Mouse (Mus musculus) liver, embryonic 11.5 days (tissue): ENCODE measurements around the gene Eml5. TPM values are rescaled to one million over a fixed set of nuclear protein-coding genes. Genes with fewer than 3 reads are reported as not detected.

Experiments used
- ATAC-seq: fragments of 200-750 bp; cut with Nextera tagmentation; replicated peaks from 2 replicates; pipeline ENCODE4 v1.8.0; 2017; ENCODE audit warnings: moderate number of reproducible peaks, mild to moderate bottlenecking, moderate TSS enrichment, moderate library complexity; ENCODE audit not compliant: low FRiP score
- DNase-seq: peaks from one replicate; pipeline ENCODE4 v3.0.0-alpha.2; 2017; ENCODE audit warnings: low spot score
- H3K27ac ChIP-seq: fragments of 300-500 bp; sonication (generic); 2 replicates; pipeline ENCODE4 v1.5.1; 2014; ENCODE audit warnings: mild to moderate bottlenecking, low read depth, low read length, control low read depth
- H3K27me3 ChIP-seq: fragments of 300-500 bp; sonication (generic); replicated peaks from 2 replicates; pipeline ENCODE4 v1.6.1; 2014; ENCODE audit warnings: low read length, mixed read lengths; ENCODE audit not compliant: control insufficient read depth, insufficient read depth
- H3K36me3 ChIP-seq: fragments of 300-500 bp; sonication (generic); 2 replicates; pipeline ENCODE4 v1.6.1; 2014; ENCODE audit warnings: mild to moderate bottlenecking, low read length, moderate library complexity, mixed read lengths; ENCODE audit not compliant: control insufficient read depth, insufficient read depth
- H3K4me1 ChIP-seq: fragments of 300-500 bp; sonication (generic); replicated peaks from 2 replicates; pipeline ENCODE4 v1.6.1; 2014; ENCODE audit warnings: low read length, mixed read lengths; ENCODE audit not compliant: control insufficient read depth, insufficient read depth
- H3K4me2 ChIP-seq: fragments of 300-500 bp; sonication (generic); 2 replicates; pipeline ENCODE4 v1.6.1; 2014; ENCODE audit warnings: mild to moderate bottlenecking, control low read depth, moderate library complexity
- H3K4me3 ChIP-seq: fragments of 300-500 bp; sonication (generic); 2 replicates; pipeline ENCODE4 v1.5.1; 2014; ENCODE audit warnings: low read depth, low read length, control low read depth
- H3K9ac ChIP-seq: fragments of 300-500 bp; sonication (generic); 2 replicates; pipeline ENCODE4 v1.6.1; 2014; ENCODE audit warnings: low read depth, low read length, control low read depth
- H3K9me3 ChIP-seq: fragments of 300-500 bp; sonication (generic); 2 replicates; pipeline ENCODE4 v1.6.1; 2016; ENCODE audit warnings: low read length, inconsistent platforms, mixed read lengths; ENCODE audit not compliant: control insufficient read depth
- WGBS: fragments of 180-500 bp; shearing (Covaris S2); extraction: QIAGEN DNeasy Blood & Tissue Kit; methylation state at CpG from one replicate; pipeline ENCODE4 v1.1.7; 2014; 5-methylcytosine and 5-hydroxymethylcytosine counted together
- polyA plus RNA-seq: library from polyadenylated mRNA; unstranded; fragments of >200 nt; fragmentation: Nextera tagmentation; extraction: Ambion mirVana; gene quantifications from 2 replicates; pipeline ENCODE4 v1.2.1, GENCODE M21; 2014

Eml5 gene
- polyA plus RNA-seq, 1 experiment from 2014 or later, result 2.7 TPM

DNA sequence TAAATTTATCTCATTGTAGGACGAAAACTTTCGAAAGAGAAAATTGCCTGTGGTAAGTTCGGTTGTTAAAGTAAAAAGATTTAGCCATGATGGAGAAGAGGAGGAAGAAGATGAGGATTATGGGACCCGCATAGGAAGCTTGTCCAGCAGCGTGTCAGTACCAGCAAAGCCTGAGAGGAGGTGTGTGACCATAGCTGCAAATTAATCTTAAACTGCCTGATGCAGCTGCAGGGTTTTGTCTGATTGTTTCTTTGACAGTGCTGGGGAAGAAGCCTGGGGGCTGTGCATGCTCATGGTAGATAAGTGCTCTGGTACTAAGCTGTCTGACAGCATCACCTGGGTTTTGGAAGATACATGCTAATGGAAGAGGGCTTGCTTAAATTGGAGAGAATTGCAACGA is 141.6 kb downstream of the Eml5 start:
- Histone ChIP-seq H3K27ac (no peak overlapping the region), H3K27me3 (no peaks in the 10 kb centered on the region), H3K9ac (no peak overlapping the region), H3K36me3 (peaks cover 25% of the 10 kb centered on the region), H3K4me3 (no peak overlapping the region), H3K9me3 (no peaks in the 10 kb centered on the region), H3K4me1 (no peaks in the 10 kb centered on the region), H3K4me2 (no peak overlapping the region)
- no peak for DNase-seq
- WGBS, result 84% methylated on average over 6 of the region's 6 CpGs
- ATAC-seq, result peak; percentile 53; the same call in 1 of the 2 replicates

DNA sequence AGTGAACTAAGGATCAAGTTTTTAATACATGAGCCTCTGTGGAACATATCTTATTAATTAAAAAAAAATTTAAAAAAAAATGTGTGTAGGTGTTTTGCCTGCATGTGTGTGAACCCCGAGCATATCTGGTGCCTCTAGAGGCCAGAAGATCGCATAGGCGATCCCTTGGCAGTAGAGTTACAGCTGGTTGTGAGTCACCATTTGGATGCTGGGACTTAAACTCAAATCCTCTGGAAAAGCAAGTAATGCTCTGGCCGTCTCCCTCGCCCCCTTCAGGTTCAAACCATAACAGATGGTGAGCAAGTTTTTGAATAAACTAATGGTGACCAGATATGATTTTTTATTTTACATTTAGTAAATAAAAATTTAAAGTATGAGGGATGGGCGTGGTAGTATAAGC is 143.6 kb downstream of the Eml5 start:
- Histone ChIP-seq H3K4me2 (no peak overlapping the region), H3K9me3 (no peaks in the 10 kb centered on the region), H3K4me1 (no peaks in the 10 kb centered on the region), H3K9ac (no peak overlapping the region), H3K27me3 (no peaks in the 10 kb centered on the region), H3K4me3 (no peak overlapping the region), H3K27ac (no peak overlapping the region), H3K36me3 (peaks cover 18% of the 10 kb centered on the region)
- 83% methylated on average over 6 of the region's 6 CpGs for WGBS
- no peak for ATAC-seq
- no peak for DNase-seq

DNA sequence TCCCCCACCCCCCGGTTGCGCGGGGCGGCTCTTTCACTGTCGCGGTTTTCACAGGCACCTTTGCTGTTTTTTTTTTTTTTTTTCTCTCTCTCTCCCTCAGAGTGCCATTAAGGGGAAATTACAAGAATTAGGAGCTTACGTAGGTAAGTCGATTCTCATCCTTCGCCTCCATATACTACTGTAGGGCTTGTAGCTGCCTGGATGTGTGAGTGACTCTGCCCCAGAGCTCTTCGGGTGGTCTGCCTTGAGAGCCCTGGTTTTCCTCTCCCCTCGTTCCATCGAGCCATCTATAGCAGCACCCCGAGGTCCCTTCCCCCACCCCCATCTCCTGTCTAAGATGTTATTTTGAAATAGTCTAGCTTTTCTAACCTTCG is 153.9 kb downstream of the Eml5 start:
- Histone ChIP-seq H3K36me3 (no peaks in the 10 kb centered on the region), H3K9me3 (no peaks in the 10 kb centered on the region), H3K4me1 (peaks cover 11% of the 10 kb centered on the region), H3K9ac (peak overlapping the region; percentile 87), H3K4me3 (peak overlapping the region; percentile 91), H3K27ac (peak overlapping the region; percentile 88), H3K27me3 (no peaks in the 10 kb centered on the region), H3K4me2 (peak overlapping the region; percentile 79)
- WGBS, result under 1% methylated on average over 14 of the region's 14 CpGs
- DNase-seq (no peak), ATAC-seq (peak; percentile 31)

DNA sequence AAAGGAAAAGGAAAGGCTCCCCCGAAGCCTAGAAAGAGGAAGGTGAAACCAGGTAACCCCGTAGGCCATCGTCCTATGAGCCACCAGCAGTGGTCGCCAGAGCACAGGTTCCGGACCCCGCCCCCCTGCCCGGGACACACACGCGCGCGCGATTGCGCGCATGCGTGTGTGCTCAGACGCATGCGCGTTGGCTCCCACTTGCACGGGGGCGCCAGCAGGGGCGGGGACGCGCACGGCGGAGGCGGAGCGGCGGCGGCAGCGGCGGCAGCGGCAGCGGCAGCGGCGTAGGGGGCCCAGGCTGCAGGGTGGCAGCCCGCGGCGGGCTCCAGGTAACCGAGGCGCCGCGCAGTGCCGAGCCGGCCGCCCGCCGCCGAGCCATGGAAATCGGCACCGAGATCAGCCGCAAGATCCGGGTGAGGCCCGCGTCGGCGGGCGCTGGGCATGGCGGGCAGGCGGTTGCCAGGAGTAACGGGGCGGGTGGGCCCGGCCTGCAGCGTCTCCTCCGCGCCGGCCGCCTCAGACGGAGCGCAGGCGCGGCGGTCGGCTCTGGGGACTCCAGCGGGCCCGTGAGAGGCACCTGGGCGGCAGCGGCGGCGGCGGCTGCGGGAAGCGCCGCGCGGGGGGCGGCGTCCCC is 154.4 kb downstream of the Eml5 start, which contains the start of gene Zc3h14:
Gene Zc3h14 (plus strand): TSS at position 219 of the 634 bp plus-strand sequence.
- Histone ChIP-seq H3K27me3 (no peaks in the 10 kb centered on the region), H3K9ac (peak within 1 kb of the TSS; percentile 87), H3K4me2 (peak within 1 kb of the TSS; percentile 79), H3K4me1 (peaks cover 11% of the 10 kb centered on the region), H3K9me3 (no peaks in the 10 kb centered on the region), H3K4me3 (peak within 1 kb of the TSS; percentile 91), H3K36me3 (no peaks in the 10 kb centered on the region), H3K27ac (peak within 1 kb of the TSS; percentile 88)
- peak; percentile 89 for ATAC-seq
- peak; percentile 93 for DNase-seq
- WGBS, result under 1% methylated on average over 85 of the region's 87 CpGs

DNA sequence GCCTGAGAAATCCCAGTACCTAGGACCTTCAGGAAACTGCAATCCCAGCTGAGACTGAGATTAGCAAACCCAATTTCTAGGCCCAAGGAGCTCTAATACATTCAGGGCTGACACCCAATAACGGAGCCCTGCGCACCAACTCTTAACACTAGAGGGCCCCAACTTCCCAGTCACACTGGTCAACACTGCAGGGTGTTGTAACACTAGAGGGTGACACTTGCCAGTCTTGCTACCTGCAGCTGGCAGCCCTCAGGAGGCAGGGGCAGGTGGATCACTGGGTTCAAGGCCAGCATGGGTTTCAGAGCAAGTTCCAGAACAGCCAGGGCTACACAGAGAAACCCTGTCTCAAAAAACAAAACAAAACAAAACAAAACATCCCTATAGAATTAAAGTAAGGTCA is 155.2 kb downstream of the Eml5 start:
- H3K4me3 ChIP-seq, result no peak overlapping the region
- no peaks in the 10 kb centered on the region for H3K27me3 ChIP-seq
- H3K4me1 ChIP-seq, result peaks cover 11% of the 10 kb centered on the region
- H3K4me2 ChIP-seq, result peak overlapping the region; percentile 38
- H3K9me3 ChIP-seq, result no peaks in the 10 kb centered on the region
- 12% methylated on average over 2 of the region's 2 CpGs for WGBS
- H3K27ac ChIP-seq, result no peak overlapping the region
- DNase-seq (peak; percentile 61), ATAC-seq (peak; percentile 78)
- H3K36me3 ChIP-seq, result no peaks in the 10 kb centered on the region
- no peak overlapping the region for H3K9ac ChIP-seq

DNA sequence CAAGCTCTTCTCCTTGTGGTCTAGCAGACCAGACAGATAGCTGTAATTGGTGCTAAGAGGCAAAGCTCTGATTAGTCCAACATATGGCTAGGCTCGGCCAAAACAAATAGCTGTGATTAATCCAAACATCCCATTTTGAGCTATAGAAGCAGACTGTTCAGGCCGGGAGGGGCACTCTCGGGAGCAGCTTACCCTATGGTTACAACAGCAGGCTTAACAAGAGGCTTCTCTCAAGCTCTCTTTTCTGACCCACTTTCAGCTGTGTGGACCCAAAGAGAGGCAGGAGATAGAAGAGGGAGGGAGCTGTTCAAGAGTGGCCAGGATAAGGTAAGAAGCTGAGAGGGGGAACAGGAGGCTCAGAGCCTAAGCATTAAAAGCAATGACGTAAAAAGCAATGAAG is 155.7 kb downstream of the Eml5 start:
- no peak overlapping the region for H3K9ac ChIP-seq
- peaks cover 11% of the 10 kb centered on the region for H3K4me1 ChIP-seq
- H3K4me2 ChIP-seq, result no peak overlapping the region
- no peak overlapping the region for H3K27ac ChIP-seq
- DNase-seq, result no peak
- H3K4me3 ChIP-seq, result no peak overlapping the region
- H3K27me3 ChIP-seq, result no peaks in the 10 kb centered on the region
- ATAC-seq, result no peak
- H3K36me3 ChIP-seq, result no peaks in the 10 kb centered on the region
- H3K9me3 ChIP-seq, result no peaks in the 10 kb centered on the region
- WGBS, result 67% methylated on average over 4 of the region's 4 CpGs

DNA sequence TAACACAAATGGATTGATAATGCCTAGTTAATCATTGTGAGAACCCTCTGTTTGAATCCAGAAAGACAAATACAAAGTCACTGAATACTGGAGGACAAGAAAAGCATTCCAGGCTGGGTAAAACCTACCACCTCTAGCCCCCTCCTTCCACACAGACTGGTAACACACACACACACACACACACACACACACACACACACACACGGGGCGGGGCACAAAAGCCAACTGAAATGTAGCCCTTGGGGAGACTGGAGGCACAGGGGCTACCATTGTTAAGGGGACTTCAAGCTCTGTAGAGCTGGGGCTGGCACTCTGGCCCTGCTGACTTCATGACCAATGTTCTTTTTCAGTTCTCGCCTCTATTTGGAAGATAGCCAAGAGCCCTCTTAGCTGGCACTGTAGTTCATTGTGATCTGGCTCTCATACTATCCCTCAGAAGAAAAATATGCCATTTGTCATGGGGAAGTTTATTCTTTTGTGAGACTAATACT is 160.2 kb downstream of the Eml5 start:
- DNase-seq (no peak), ATAC-seq (no peak)
- Histone ChIP-seq H3K4me2 (no peak overlapping the region), H3K36me3 (no peaks in the 10 kb centered on the region), H3K27me3 (peaks cover 26% of the 10 kb centered on the region), H3K4me1 (no peaks in the 10 kb centered on the region; the same call in 1 of the 2 replicates), H3K9me3 (no peaks in the 10 kb centered on the region), H3K27ac (no peak overlapping the region), H3K9ac (no peak overlapping the region), H3K4me3 (no peak overlapping the region)
- WGBS, result 61% methylated on average over 1 of the region's 3 CpGs

DNA sequence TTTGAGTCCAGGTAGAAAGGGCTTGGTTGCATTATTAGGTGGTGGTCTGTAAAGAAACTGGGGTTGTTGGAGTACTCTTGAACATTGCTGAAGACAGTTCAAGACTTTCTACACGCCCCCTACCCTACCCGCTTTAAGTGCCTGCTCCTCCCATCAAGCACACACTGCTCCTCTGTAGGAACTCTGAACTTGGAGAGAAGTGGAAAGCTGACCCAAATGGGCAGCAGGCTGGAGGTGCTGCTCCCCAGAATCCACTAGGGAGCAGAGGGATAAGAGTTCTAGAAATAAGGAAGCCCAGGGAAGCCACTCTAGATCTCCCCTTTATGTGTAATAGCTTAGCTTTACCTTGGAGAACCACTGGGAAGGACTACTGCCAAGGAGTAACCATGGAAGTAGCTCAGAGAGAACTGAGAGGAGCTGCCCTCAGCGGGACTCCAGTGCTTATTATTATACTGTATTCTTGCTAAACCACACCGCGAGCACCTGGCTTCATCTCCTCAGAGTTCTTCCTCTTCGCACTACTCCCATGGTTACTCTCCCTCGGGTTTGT is 163.4 kb downstream of the Eml5 start:
- Histone ChIP-seq H3K27ac (no peak overlapping the region), H3K27me3 (peaks cover 29% of the 10 kb centered on the region), H3K4me1 (peaks cover 8% of the 10 kb centered on the region), H3K4me3 (peak overlapping the region; percentile 72), H3K9ac (peak overlapping the region; percentile 70), H3K9me3 (no peaks in the 10 kb centered on the region), H3K36me3 (no peaks in the 10 kb centered on the region), H3K4me2 (peak overlapping the region; percentile 87)
- WGBS, result 11% methylated on average over 7 of the region's 7 CpGs
- DNase-seq, result no peak
- no peak for ATAC-seq
